Mouse (Mus musculus) lung, embryonic 14.5 days (tissue): Measurements from ENCODE around the gene Cd86. TPM values are rescaled to one million over a fixed set of nuclear protein-coding genes. Genes with fewer than 3 reads are reported as not detected.

Experiments
- ATAC-seq: fragments of 200-750 bp; cut with Nextera tagmentation; 2 replicates; pipeline ENCODE4 v1.8.0; 2017; ENCODE audit warnings: mild to moderate bottlenecking, moderate TSS enrichment, moderate library complexity; ENCODE audit not compliant: insufficient read depth
- DNase-seq: peaks from one replicate; pipeline ENCODE4 v3.0.0-alpha.2; 2015
- H3K27ac ChIP-seq: fragments of 300-500 bp; sonication (generic); 2 replicates; pipeline ENCODE4 v1.5.1; 2014; ENCODE audit warnings: low read depth, mild to moderate bottlenecking, moderate library complexity
- H3K27me3 ChIP-seq: fragments of 300-500 bp; sonication (generic); 2 replicates; pipeline ENCODE4 v1.6.1; 2014; ENCODE audit warnings: low read length, control low read depth; ENCODE audit not compliant: insufficient read depth
- H3K36me3 ChIP-seq: fragments of 300-500 bp; sonication (generic); 2 replicates; pipeline ENCODE4 v1.6.1; 2014; ENCODE audit warnings: control low read depth; ENCODE audit not compliant: insufficient read depth
- H3K4me1 ChIP-seq: fragments of 300-500 bp; sonication (generic); 2 replicates; pipeline ENCODE4 v1.6.1; 2014; ENCODE audit warnings: antibody characterized with exemption, control low read depth; ENCODE audit not compliant: insufficient read depth
- H3K4me2 ChIP-seq: fragments of 300-500 bp; sonication (generic); 2 replicates; pipeline ENCODE4 v1.6.1; 2014; ENCODE audit warnings: mild to moderate bottlenecking
- H3K4me3 ChIP-seq: fragments of 300-500 bp; sonication (generic); 2 replicates; pipeline ENCODE4 v1.5.1; 2014; ENCODE audit warnings: low read depth, low read length
- H3K9ac ChIP-seq: fragments of 300-500 bp; sonication (generic); 2 replicates; pipeline ENCODE4 v1.6.1; 2014
- H3K9me3 ChIP-seq: fragments of 300-500 bp; sonication (generic); 2 replicates; pipeline ENCODE4 v1.6.1; 2016; ENCODE audit warnings: low read depth, low read length, control low read depth
- CTCF ChIP-seq: IDR thresholded peaks from 2 replicates; pipeline ENCODE4 v1.5.1; 2016; ENCODE audit warnings: antibody characterized with exemption, low read depth
- WGBS: fragments of 180-500 bp; shearing (Covaris S2); extraction: QIAGEN DNeasy Blood & Tissue Kit; methylation state at CpG from one replicate; pipeline ENCODE4 v1.1.7; 2014; 5-methylcytosine and 5-hydroxymethylcytosine counted together
- polyA plus RNA-seq: library from polyadenylated mRNA; unstranded; fragments of >200 nt; fragmentation: Nextera tagmentation; extraction: Ambion mirVana; gene quantifications from 2 replicates; pipeline ENCODE4 v1.2.1, GENCODE M21; 2014

Cd86 gene
- polyA plus RNA-seq, 1 experiment from 2014 or later: 2.1 TPM

DNA sequence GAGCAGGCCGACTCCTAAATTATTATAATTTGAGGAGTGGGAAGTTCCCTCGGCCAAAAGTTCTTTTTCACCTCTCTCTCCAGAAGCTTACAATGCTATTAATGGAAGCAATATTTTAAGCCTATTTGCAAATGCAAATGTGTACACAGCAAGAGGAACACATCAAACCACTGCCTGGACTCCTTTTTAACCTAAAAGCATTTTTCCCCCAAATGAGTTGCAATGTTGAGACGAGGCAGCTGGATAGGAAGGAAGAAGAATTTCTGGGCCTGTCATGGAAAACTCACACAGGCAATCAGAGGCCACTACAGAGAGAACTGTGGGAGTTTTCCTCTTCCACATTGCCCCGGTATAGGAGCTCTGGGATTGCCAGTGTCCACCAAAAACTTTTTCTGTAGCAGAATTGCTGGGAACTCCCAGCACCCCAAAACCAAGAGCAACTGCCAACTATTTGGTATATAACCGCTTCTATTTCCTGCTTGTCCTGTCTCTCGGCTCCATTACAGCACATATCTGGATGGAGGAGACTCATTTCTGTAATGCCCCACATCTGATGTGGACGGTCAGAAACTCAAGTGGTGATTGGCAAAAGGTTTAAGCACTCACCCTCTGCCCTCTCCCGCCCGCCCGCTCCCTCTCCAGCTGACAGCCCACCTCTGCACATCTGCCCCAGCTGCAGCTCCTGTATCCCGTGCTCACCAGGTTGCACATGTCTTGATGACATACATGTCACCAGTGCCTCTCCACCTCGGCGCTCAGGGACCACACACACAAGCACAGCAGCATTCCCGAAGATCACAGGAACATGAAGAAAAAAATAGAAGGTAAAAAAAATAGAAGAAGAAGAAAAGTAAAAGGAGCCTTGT is 23.8 kb downstream of the Cd86 start:
- WGBS: 55% methylated on average over 14 of the region's 14 CpGs
- H3K36me3 ChIP-seq: no peaks in the 10 kb centered on the region
- ATAC-seq: peak; percentile 75; the same call in 1 of the 2 replicates
- no peak overlapping the region; the same call in 1 of the 2 replicates for H3K27ac ChIP-seq
- no peaks in the 10 kb centered on the region for H3K27me3 ChIP-seq
- peak; percentile 74 for DNase-seq
- TF ChIP-seq CTCF: no peak
- no peak overlapping the region for H3K4me2 ChIP-seq
- no peaks in the 10 kb centered on the region for H3K4me1 ChIP-seq
- H3K9ac ChIP-seq: no peak overlapping the region
- H3K4me3 ChIP-seq: no peak overlapping the region
- H3K9me3 ChIP-seq: no peaks in the 10 kb centered on the region

DNA sequence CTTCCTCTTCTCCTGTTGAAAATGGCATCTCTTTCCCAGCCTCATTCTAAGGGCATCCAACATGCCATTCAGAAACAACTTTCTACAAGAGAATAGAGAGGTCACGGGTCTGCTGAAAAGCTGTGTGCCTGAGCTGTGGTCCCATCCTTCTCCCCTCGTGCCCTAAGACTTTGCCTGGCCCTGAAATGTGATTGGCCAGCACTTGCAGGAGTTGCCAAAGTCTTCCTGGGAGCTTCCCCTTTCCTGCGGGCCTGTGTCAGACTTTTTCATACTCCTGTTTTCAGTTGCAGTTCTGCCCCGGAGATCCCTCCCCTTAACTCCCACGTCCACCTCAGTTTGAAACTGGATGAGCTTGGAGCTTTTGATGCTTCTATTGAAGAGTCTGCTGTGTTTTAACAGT is 24.9 kb downstream of the Cd86 start:
- Histone ChIP-seq H3K4me3 (no peak overlapping the region), H3K27me3 (no peaks in the 10 kb centered on the region), H3K9me3 (no peaks in the 10 kb centered on the region), H3K4me1 (no peaks in the 10 kb centered on the region), H3K36me3 (no peaks in the 10 kb centered on the region), H3K9ac (no peak overlapping the region), H3K4me2 (no peak overlapping the region), H3K27ac (no peak overlapping the region)
- WGBS: 59% methylated on average over 5 of the region's 5 CpGs
- TF ChIP-seq CTCF: no peak
- DNase-seq (no peak), ATAC-seq (no peak)

DNA sequence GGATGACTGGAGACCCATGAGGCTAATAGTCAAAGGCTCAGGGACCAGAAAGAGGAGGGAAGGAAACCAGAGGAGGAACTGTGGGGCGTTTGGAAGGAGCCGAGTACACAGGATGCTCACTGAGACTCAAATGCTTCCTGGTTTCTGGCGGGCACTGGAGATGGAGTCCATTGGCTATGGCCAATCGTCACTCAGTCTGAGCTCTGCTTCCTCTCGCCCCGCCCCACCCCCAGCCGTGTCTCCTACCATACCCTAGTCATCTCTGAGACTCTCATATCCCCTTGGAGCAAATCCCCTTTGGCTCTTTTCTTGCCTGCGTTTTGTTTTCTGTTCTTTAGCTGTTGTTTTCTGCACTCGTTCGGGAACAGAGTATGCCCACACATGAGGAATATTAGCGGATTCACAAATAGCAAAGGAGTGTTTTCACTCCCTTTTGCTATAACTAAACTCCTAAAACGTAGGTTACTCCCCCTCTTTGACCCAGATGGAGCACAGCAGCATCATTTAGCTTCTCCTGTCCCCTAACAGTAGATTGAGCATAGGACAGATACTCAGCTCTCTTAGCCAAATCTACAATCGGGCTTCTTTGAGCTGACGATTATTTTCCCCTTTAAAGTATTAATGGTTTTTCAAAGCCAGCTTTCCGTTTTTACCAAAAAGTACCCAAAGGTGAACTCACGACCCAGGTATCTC is 25.9 kb downstream of the Cd86 start:
- no peak for DNase-seq
- H3K4me1 ChIP-seq: no peaks in the 10 kb centered on the region
- 83% methylated on average over 16 of the region's 16 CpGs for WGBS

DNA sequence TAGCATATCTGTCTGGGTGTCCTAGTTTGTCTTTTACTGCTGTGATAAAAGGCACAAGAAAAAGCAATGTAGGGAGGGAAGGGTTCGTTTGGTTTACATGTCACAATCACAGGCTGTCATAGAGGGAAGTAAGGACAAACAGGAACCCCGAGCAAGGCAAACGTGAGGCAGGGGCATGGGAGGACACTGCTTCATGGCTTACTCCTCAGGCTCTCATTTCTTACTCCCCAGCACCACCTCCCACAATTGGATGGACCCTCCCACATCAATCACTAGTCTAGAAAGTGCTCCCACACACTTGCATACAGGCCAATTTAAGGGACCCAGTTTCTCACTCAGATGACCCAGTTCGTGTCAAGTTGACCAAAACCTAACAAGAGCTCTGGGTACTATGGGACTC is 29.1 kb downstream of the Cd86 start:
- ATAC-seq: no peak

More for the DNA sequence above, 25.9 kb downstream of the Cd86 start:
- Histone ChIP-seq H3K27me3 (no peaks in the 10 kb centered on the region), H3K27ac (no peak overlapping the region), H3K9ac (no peak overlapping the region), H3K36me3 (no peaks in the 10 kb centered on the region), H3K4me2 (no peak overlapping the region), H3K9me3 (no peaks in the 10 kb centered on the region), H3K4me3 (no peak overlapping the region)
- no peak for TF ChIP-seq CTCF
- ATAC-seq: no peak

DNA sequence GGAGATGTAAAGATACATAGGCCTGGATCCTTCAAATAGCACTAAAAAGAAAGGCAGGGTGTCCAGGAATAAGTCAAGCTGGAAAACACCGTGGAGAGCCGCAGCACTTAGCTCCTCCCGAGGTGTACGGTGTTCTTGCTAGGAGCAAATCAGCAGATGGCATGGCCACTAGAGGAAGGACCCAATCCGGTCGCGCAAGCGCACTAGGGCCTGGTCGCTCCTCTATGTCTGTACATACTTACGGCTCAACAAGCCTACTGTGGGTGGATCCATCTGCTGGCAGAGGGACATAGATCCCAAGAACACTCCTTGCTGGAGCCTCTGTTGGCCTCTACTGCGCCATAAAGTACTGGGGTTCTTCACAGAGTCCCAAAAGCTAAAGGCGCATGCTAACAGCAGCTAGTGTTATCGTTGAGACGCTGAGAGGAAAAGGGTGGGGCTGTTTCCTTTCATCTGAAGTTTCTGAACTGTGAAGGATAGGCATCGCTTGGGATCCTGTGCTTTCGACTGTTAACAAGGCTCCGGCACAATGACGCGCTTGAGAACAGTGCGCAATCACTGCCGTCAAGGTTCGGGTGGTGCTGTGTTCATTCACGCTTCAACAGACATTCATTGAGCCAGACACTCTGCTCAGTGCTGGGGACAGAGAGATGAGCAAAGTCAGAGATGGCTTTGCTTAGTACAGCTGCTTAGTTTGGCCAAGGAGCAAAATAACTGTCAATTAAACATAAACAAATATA is 30.7 kb downstream of the Cd86 start:
- ATAC-seq (no peak), DNase-seq (no peak)
- Histone ChIP-seq H3K9ac (no peak overlapping the region), H3K9me3 (no peaks in the 10 kb centered on the region), H3K4me1 (no peaks in the 10 kb centered on the region), H3K27ac (no peak overlapping the region), H3K4me2 (no peak overlapping the region), H3K27me3 (no peaks in the 10 kb centered on the region), H3K4me3 (no peak overlapping the region), H3K36me3 (no peaks in the 10 kb centered on the region)
- TF ChIP-seq CTCF: no peak
- whole genome bisulfite sequencing: 86% methylated on average over 23 of the region's 23 CpGs

More for the DNA sequence above, 29.1 kb downstream of the Cd86 start:
- no peak overlapping the region for H3K4me2 ChIP-seq
- no peak overlapping the region for H3K27ac ChIP-seq
- DNase-seq: no peak
- H3K4me3 ChIP-seq: no peak overlapping the region
- H3K4me1 ChIP-seq: no peaks in the 10 kb centered on the region
- no peaks in the 10 kb centered on the region for H3K36me3 ChIP-seq
- H3K9me3 ChIP-seq: no peaks in the 10 kb centered on the region
- 36% methylated on average over 4 of the region's 4 CpGs for WGBS
- no peak overlapping the region for H3K9ac ChIP-seq
- no peak for TF ChIP-seq CTCF
- H3K27me3 ChIP-seq: no peaks in the 10 kb centered on the region

DNA sequence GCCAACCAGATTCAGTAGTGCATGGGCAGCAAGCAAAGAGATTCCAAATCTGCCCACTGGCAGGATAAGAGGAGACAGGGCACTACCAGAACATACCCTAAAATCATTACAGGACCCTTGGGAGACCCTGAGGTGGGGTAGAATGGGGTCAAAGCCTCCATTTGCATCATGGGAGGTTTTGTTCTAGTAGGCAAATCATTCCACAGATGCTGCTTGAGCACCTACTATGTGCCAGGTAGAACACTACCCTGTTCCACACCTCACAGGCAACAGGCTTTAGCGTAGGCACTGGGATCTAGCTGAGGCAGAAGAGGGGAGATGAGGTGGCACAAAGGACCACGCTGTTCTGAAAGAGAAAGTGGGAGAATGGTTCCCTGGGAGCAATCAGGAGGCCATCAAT is 31.5 kb downstream of the Cd86 start:
- no peaks in the 10 kb centered on the region for H3K9me3 ChIP-seq
- no peak for DNase-seq
- no peaks in the 10 kb centered on the region for H3K27me3 ChIP-seq
- no peak overlapping the region for H3K27ac ChIP-seq
- TF ChIP-seq CTCF: no peak
- H3K4me3 ChIP-seq: no peak overlapping the region
- H3K36me3 ChIP-seq: no peaks in the 10 kb centered on the region
- H3K9ac ChIP-seq: no peak overlapping the region
- 82% methylated on average over 2 of the region's 2 CpGs for WGBS
- no peak for ATAC-seq
- no peaks in the 10 kb centered on the region for H3K4me1 ChIP-seq
- no peak overlapping the region for H3K4me2 ChIP-seq

DNA sequence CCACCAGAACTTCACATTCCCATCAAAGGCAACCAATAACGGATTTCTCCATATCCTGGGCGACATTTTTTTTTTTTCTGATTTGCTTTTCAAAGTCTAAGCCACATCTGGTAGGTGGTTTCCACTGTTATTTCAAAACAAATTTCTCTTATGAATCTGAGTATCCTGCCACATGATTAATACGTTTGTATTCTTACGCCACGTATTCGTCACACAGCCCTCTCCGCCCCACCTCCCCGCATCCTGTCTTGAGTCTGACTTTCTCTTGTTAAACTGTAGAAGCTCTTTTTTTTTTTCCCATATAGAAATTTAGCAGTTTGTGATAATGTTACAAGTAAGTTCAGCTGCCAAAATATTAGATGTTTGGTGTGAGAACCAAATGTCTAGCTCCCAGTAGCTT is 33.7 kb downstream of the Cd86 start:
- no peak overlapping the region for H3K4me3 ChIP-seq
- DNase-seq (no peak), ATAC-seq (no peak)
- no peak overlapping the region for H3K9ac ChIP-seq
- 82% methylated on average over 8 of the region's 8 CpGs for WGBS
- H3K4me1 ChIP-seq: no peaks in the 10 kb centered on the region
- no peaks in the 10 kb centered on the region for H3K36me3 ChIP-seq
- H3K27ac ChIP-seq: no peak overlapping the region
- H3K27me3 ChIP-seq: no peaks in the 10 kb centered on the region
- no peaks in the 10 kb centered on the region for H3K9me3 ChIP-seq
- H3K4me2 ChIP-seq: no peak overlapping the region
- TF ChIP-seq CTCF: no peak
